Mouse (Mus musculus) thymus, adult 2 months (tissue): Measurements from ENCODE around the gene Padi1.

Source experiments
- CTCF ChIP-seq: fragments of 200-500 bp; IDR thresholded peaks from 2 replicates; pipeline ENCODE4 v1.5.1; 2012; ENCODE audit warnings: mild to moderate bottlenecking, control low read depth, low read length, moderate library complexity, borderline replicate concordance; ENCODE audit not compliant: control insufficient read depth, poor library complexity, insufficient read depth; ENCODE audit errors: extremely low read depth
- POLR2A ChIP-seq: fragments of 200-500 bp; IDR thresholded peaks from 2 replicates; pipeline ENCODE4 v1.6.1; 2012; ENCODE audit warnings: mild to moderate bottlenecking, low read length, control low read depth, moderate library complexity; ENCODE audit not compliant: control insufficient read depth, poor library complexity, insufficient read depth; ENCODE audit errors: extremely low read depth

DNA sequence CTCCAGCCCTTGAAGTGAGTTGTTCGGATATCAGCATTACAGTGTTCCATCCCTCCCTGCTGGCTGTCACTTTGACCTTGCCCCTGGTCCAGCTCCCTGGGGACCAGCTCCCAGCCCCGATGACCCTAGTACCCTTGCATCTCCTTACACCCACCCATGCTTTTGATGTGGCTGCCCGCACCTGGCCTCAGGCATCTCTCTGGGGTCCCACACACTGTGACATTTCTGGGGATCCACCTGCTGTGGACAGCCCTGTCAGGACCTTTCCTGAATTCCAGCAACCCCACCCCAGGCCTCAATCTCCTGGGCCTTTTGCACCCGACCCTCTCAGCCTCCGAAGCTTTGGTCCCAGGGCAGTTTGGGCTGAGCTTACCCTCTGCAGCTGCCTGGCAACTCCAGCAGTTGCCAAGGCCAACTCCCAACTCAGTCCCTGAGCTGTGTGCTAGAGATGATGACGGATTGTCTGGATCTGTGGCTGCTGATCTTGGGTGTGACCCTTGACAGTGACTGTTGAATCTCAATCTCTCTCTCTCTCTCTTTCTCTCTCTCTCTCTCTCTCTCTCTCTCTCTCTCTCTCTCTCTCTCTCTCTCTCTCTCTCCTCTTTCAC lies 11.1 kb downstream of the Padi1 start:
- TF ChIP-seq CTCF: no peak
- TF ChIP-seq POLR2A: no peak
